ENCODE assay signal across 9 mouse cellular contexts in the genomic region with DNA sequence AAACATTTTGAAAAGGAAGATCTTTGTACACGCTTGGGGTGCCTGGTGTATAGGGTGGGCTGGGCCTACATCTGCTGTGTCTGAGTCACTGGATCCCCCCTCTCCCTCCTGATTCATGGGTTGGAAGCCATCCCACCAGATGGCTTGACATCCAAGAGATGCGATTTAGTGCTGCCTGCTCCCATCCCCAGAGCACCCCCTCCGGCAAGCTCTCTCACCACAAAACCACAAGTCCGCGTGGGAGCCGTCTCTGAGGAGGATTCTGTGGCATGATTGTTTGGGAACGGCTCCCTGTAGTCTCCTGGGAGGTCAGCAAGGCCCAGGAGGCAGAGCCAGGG. TPM values are rescaled to one million over a fixed set of nuclear protein-coding genes. Genes with fewer than 3 reads are reported as not detected.
DNase-seq lines count a peak whose midpoint lies in the region; ATAC-seq and TF ChIP-seq lines count a peak whose summit lies in the region.
"Had no signal": no experiment of that assay in that cellular context is flagged by ENCODE, and none has a peak within 500 bp of the region (broad histone marks: within the 10 kb centered on the region; RNA-seq: fewer than 3 reads in every experiment).

No protein-coding gene starts in this region.

- H3K4me1 ChIP-seq in kidney, adult 2 months (ENCODE audit: control insufficient read depth, insufficient read depth, low read length): no peaks in the 10 kb centered on the region
- peaks cover 29% of the 10 kb centered on the region for H3K4me1 ChIP-seq in embryonic facial prominence, embryonic 15.5 days
- no peaks in the 10 kb centered on the region for H3K4me1 ChIP-seq in neural tube, embryonic 15.5 days
- H3K4me1 ChIP-seq: neural tube, embryonic 12.5 days had no signal

- ATAC-seq in embryonic facial prominence, embryonic 15.5 days (ENCODE audit: insufficient number of reproducible peaks, low FRiP score, low TSS enrichment, low read depth): peak; percentile 82
- ATAC-seq in neural tube, embryonic 15.5 days (ENCODE audit: low FRiP score): no peak

- no peak overlapping the region for H3K4me2 ChIP-seq in embryonic facial prominence, embryonic 15.5 days (replicated peaks)
- H3K4me2 ChIP-seq in neural tube, embryonic 15.5 days: no peak overlapping the region
- H3K4me2 ChIP-seq: neural tube, embryonic 12.5 days had no signal

- WGBS in kidney, adult 2 months: 31% methylated on average over 7 of the region's 7 CpGs
- 35% methylated on average over 7 of the region's 7 CpGs for WGBS in embryonic facial prominence, embryonic 15.5 days
- WGBS in neural tube, embryonic 15.5 days: 60% methylated on average over 7 of the region's 7 CpGs

- H3K9me3 ChIP-seq in embryonic facial prominence, embryonic 15.5 days (replicated peaks): 0 out of 2 replicates have a peak, but pooled peaks cover 3% of the 10 kb centered on the region
- H3K9me3 ChIP-seq in neural tube, embryonic 15.5 days (replicated peaks): 0 out of 2 replicates have a peak, but pooled peaks cover 6% of the 10 kb centered on the region

- TF ChIP-seq CTCF in kidney, adult 2 months (conservative IDR thresholded peaks at IDR 0.05; ENCODE audit: insufficient read depth, insufficient read length, low read depth, low read length): no peak

- DNase-seq in kidney, adult 2 months: peak; percentile 21
- no peak for DNase-seq in kidney, adult 18-20 months
- DNase-seq in heart, postnatal 4 days: peak; percentile 62
- peak; percentile 40 to 93 for DNase-seq in left cerebral cortex, postnatal 25 days (ENCODE audit: low spot score in 2 of 2)
- DNase-seq in thymus, postnatal 36 days: no peak
- DNase-seq in embryo, embryonic 10.5 days (ENCODE audit: low spot score): no peak

- no peaks in the 10 kb centered on the region for H3K36me3 ChIP-seq in kidney, adult 2 months (ENCODE audit: control insufficient read depth, insufficient read depth, low read length)
- H3K36me3 ChIP-seq in embryonic facial prominence, embryonic 15.5 days: no peaks in the 10 kb centered on the region
- H3K36me3 ChIP-seq in neural tube, embryonic 15.5 days: no peaks in the 10 kb centered on the region
- H3K36me3 ChIP-seq: neural tube, embryonic 12.5 days had no signal

- no peak for TF ChIP-seq POLR2A in kidney, adult 2 months (IDR thresholded peaks at IDR 0.05; ENCODE audit: low read depth, low read length)

- no peak overlapping the region for H3K27ac ChIP-seq in kidney, adult 2 months (ENCODE audit: insufficient read depth, low read depth, low read length)
- H3K27ac ChIP-seq in embryonic facial prominence, embryonic 15.5 days (replicated peaks): peak overlapping the region; percentile 73
- H3K27ac ChIP-seq in neural tube, embryonic 15.5 days (replicated peaks): no peak overlapping the region
- H3K27ac ChIP-seq: neural tube, embryonic 12.5 days had no signal

- no peak overlapping the region for H3K4me3 ChIP-seq in kidney, adult 2 months (ENCODE audit: insufficient read depth, low read depth, low read length)
- no peak overlapping the region for H3K4me3 ChIP-seq in embryonic facial prominence, embryonic 15.5 days (replicated peaks)
- no peak overlapping the region for H3K4me3 ChIP-seq in neural tube, embryonic 15.5 days (replicated peaks)
- H3K4me3 ChIP-seq: neural tube, embryonic 12.5 days had no signal

- intact Hi-C loops in left cerebral cortex, postnatal 25 days (cut with DNase I): loop anchor here (5.0 kb wide), 1 partner anchor 63 kb away; no protein-coding TSS in a partner anchor

- no peak overlapping the region for H3K9ac ChIP-seq in embryonic facial prominence, embryonic 15.5 days
- no peak overlapping the region for H3K9ac ChIP-seq in neural tube, embryonic 15.5 days (replicated peaks)
- H3K9ac ChIP-seq: neural tube, embryonic 12.5 days had no signal

- H3K27me3 ChIP-seq in kidney, adult 2 months (replicated peaks; ENCODE audit: control insufficient read depth, insufficient read depth, low read length): no peaks in the 10 kb centered on the region
- H3K27me3 ChIP-seq in embryonic facial prominence, embryonic 15.5 days: no peaks in the 10 kb centered on the region
- H3K27me3 ChIP-seq in neural tube, embryonic 15.5 days (replicated peaks): no peaks in the 10 kb centered on the region
- H3K27me3 ChIP-seq: neural tube, embryonic 12.5 days had no signal

RNA-seq across cellular contexts. Expression of gene Col6a2, which starts 45.5 kb away (rescaled TPM):
- 23.4 and 28.7 TPM in 2 replicates for polyA plus RNA-seq in kidney, adult 2 months (2012; rRNA removed)
- 390 and 438 TPM in 2 replicates for polyA plus RNA-seq in embryonic facial prominence, embryonic 15.5 days (2015; fragmentation: Nextera tagmentation; extraction: Ambion mirVana)
- 100 to 1,000 TPM; 201 to 217 TPM for total RNA-seq in heart, postnatal 4 days (2021)
- total RNA-seq in left cerebral cortex, postnatal 25 days (2021): 10 to 100 TPM in 1 of 2 experiments, 1 to 10 TPM in 1; 9.4 to 10.1 TPM
- polyA plus RNA-seq in neural tube, embryonic 15.5 days (2015; fragmentation: Nextera tagmentation; extraction: Ambion mirVana): 28.5 and 54.7 TPM in 2 replicates

RNA-seq across cellular contexts. Expression of gene Col6a1, which starts 57.1 kb away (rescaled TPM):
- 33.2 and 39.1 TPM in 2 replicates for polyA plus RNA-seq in kidney, adult 2 months (2012; rRNA removed)
- polyA plus RNA-seq in embryonic facial prominence, embryonic 15.5 days (2015; fragmentation: Nextera tagmentation; extraction: Ambion mirVana): 419 and 472 TPM in 2 replicates
- 100 to 1,000 TPM; 153 to 163 TPM for total RNA-seq in heart, postnatal 4 days (2021)
- 10 to 100 TPM; 35.8 to 45.6 TPM for total RNA-seq in left cerebral cortex, postnatal 25 days (2021)
- polyA plus RNA-seq in neural tube, embryonic 15.5 days (2015; fragmentation: Nextera tagmentation; extraction: Ambion mirVana): 34.3 and 67.0 TPM in 2 replicates

Comparison
In these comparisons a context has a peak if more than half of its experiments do, and no peak if none do; other contexts are left out.
1. DNase-seq: peak in kidney, adult 2 months (single experiment), heart, postnatal 4 days (single experiment) and left cerebral cortex, postnatal 25 days (2 of 2); none in kidney, adult 18-20 months (single experiment), thymus, postnatal 36 days (0 of 2) and embryo, embryonic 10.5 days (single experiment).